Mouse (Mus musculus) kidney, embryonic 16.5 days (tissue): Measurements from ENCODE around the gene Atp1a2. TPM values are rescaled to one million over a fixed set of nuclear protein-coding genes. Genes with fewer than 3 reads are reported as not detected.

Experiments
- ATAC-seq: fragments of 200-750 bp; cut with Nextera tagmentation; 2 replicates; pipeline ENCODE4 v1.8.0; 2017; ENCODE audit warnings: moderate TSS enrichment; ENCODE audit not compliant: low FRiP score, low TSS enrichment
- H3K27ac ChIP-seq: fragments of 300-500 bp; sonication (generic); 2 replicates; pipeline ENCODE4 v1.5.1; 2014; ENCODE audit warnings: low read length
- H3K27me3 ChIP-seq: fragments of 300-500 bp; sonication (generic); 2 replicates; pipeline ENCODE4 v1.6.1; 2014; ENCODE audit warnings: low read length, control low read depth, mixed read lengths; ENCODE audit not compliant: insufficient read depth
- H3K36me3 ChIP-seq: fragments of 300-500 bp; sonication (generic); 2 replicates; pipeline ENCODE4 v1.6.1; 2014; ENCODE audit warnings: low read length, control low read depth, mixed read lengths; ENCODE audit not compliant: insufficient read depth
- H3K4me1 ChIP-seq: fragments of 300-500 bp; sonication (generic); 2 replicates; pipeline ENCODE4 v1.6.1; 2014; ENCODE audit warnings: low read length, control low read depth, mixed read lengths; ENCODE audit not compliant: insufficient read depth
- H3K4me2 ChIP-seq: fragments of 300-500 bp; sonication (generic); replicated peaks from 2 replicates; pipeline ENCODE4 v1.6.1; 2014; ENCODE audit warnings: low read depth, low read length
- H3K4me3 ChIP-seq: fragments of 300-500 bp; sonication (generic); 2 replicates; pipeline ENCODE4 v1.5.1; 2014; ENCODE audit warnings: mild to moderate bottlenecking, low read length
- H3K9ac ChIP-seq: fragments of 300-500 bp; sonication (generic); replicated peaks from 2 replicates; pipeline ENCODE4 v1.6.1; 2014; ENCODE audit warnings: low read length
- H3K9me3 ChIP-seq: fragments of 300-500 bp; sonication (generic); 2 replicates; pipeline ENCODE4 v1.6.1; 2016; ENCODE audit warnings: low read length, control low read depth
- WGBS: fragments of 180-500 bp; shearing (Covaris S2); extraction: QIAGEN DNeasy Blood & Tissue Kit; methylation state at CpG from one replicate; pipeline ENCODE4 v1.1.7; 2014; 5-methylcytosine and 5-hydroxymethylcytosine counted together
- polyA plus RNA-seq: library from polyadenylated mRNA; unstranded; fragments of >200 nt; fragmentation: Nextera tagmentation; extraction: Ambion mirVana; gene quantifications from 2 replicates; pipeline ENCODE4 v1.2.1, GENCODE M21; 2015

Atp1a2 gene
- polyA plus RNA-seq, 1 experiment from 2014 or later = 2.4 TPM

DNA sequence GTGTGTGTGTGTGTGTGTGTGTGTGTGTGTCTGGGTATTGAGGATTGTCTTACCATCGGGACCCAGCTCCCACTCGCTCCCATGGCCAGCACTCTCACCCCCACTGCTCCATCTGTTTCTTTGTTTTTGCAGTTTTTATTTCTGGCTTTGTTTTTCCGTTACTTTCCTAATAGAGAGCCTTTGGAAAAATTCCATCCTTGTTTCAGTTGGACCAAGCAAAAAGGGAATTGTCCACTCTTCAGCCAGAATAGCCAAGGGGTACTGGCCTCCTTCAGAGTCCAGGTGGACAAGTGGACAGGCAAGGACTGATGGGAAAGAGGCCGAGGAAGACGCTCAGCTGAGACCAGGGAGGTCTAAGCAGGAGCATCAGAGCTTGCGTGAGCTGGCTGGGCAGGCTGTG is 9.0 kb upstream of the Atp1a2 start:
- no peak for ATAC-seq
- H3K36me3 ChIP-seq = no peaks in the 10 kb centered on the region
- 61% methylated on average over 6 of the region's 6 CpGs for WGBS
- H3K9me3 ChIP-seq = no peaks in the 10 kb centered on the region
- no peak overlapping the region for H3K4me3 ChIP-seq
- H3K4me2 ChIP-seq = no peak overlapping the region
- H3K27ac ChIP-seq = no peak overlapping the region
- no peak overlapping the region for H3K9ac ChIP-seq
- H3K4me1 ChIP-seq = peaks cover 26% of the 10 kb centered on the region
- H3K27me3 ChIP-seq = no peaks in the 10 kb centered on the region

DNA sequence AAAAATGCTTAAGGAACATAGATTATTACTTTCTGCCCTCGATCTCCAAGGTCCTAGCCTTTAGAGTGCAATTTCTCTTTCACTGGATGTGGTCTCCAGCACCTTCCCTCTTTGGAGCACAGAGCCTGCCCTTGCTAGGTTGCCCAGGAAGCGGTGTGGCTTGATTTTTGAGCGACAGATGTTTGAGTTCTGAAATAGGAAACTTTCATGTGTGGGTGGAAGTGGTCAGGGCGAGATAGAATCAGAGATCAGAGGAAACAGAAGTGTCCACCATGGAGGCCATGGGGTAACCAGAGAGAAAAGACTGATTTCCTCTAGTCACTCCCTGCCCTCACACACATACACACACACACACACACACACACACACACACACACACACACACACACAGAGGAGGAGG is 8.3 kb upstream of the Atp1a2 start:
- no peaks in the 10 kb centered on the region for H3K36me3 ChIP-seq
- H3K4me3 ChIP-seq = no peak overlapping the region
- no peaks in the 10 kb centered on the region for H3K27me3 ChIP-seq
- no peak overlapping the region for H3K4me2 ChIP-seq
- ATAC-seq = no peak
- peaks cover 24% of the 10 kb centered on the region for H3K4me1 ChIP-seq
- 52% methylated on average over 4 of the region's 4 CpGs for WGBS
- no peak overlapping the region for H3K9ac ChIP-seq
- H3K9me3 ChIP-seq = no peaks in the 10 kb centered on the region
- no peak overlapping the region for H3K27ac ChIP-seq

DNA sequence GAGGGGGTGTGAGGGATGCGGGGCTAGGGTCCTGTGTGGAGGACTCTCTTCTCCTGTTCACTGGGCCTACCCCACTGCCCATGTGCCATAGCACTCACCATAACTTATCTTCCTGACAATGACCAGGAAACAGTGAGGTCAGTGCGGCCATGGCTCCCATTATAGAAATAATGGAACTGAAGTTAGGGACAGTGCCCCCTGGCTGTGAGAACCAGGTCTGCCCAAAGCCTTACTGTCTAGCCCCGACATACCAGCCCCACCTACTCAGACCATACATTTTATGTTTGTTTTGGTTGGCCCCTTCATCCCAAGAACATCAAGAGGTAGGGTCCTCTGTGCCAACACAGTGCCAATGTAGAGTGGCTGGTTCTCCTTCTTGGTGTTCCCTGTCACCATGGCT is 7.8 kb upstream of the Atp1a2 start:
- peaks cover 18% of the 10 kb centered on the region for H3K4me1 ChIP-seq
- H3K9ac ChIP-seq = no peak overlapping the region
- H3K27me3 ChIP-seq = no peaks in the 10 kb centered on the region
- no peak overlapping the region for H3K27ac ChIP-seq
- ATAC-seq = no peak
- no peak overlapping the region for H3K4me2 ChIP-seq
- H3K36me3 ChIP-seq = no peaks in the 10 kb centered on the region
- no peak overlapping the region for H3K4me3 ChIP-seq
- 73% methylated on average over 3 of the region's 3 CpGs for WGBS
- H3K9me3 ChIP-seq = no peaks in the 10 kb centered on the region

DNA sequence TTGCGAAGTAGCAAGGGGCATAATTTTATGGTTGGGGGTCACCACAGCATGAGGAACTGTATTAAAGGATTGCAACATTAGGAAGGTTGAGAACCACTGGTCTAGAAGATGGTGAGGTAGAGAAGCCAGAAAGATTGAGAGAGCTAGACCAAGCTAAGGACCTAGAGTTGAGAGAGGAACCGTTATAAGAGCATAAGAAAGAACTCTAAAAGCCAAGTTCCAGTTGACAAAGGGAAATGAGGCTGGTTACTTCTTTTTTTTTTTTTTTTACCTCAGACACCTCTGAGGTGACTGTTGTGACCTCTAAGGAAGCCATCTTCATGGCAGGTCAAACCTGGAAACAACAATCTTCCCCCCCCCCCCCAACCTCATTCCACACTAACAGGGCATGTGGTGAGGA is 7.3 kb upstream of the Atp1a2 start:
- Histone ChIP-seq H3K9me3 (no peaks in the 10 kb centered on the region), H3K9ac (no peak overlapping the region), H3K4me1 (peaks cover 13% of the 10 kb centered on the region), H3K36me3 (no peaks in the 10 kb centered on the region), H3K27ac (no peak overlapping the region), H3K27me3 (no peaks in the 10 kb centered on the region), H3K4me3 (no peak overlapping the region), H3K4me2 (no peak overlapping the region)
- no peak for ATAC-seq
- 85% methylated on average over 2 of the region's 2 CpGs for WGBS

DNA sequence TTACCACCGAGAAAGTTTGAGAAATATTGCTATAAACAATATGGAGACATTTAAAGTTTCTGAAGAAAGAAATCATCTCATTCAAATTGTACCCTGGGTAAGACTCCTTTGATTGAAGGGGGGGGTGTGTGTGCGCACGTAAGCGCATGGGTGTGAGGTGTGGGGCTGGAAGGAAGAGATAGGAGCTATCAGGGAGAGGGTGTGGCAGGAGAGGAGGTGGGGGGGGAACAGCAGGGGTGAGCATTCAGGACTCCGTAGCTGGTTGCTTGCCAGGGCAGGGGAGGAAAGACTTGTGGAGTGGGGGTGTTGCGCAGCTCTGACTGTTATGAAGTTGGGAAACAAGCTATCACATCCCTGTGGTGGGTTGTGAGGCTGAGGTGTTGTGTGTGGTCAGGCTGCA is 6.6 kb upstream of the Atp1a2 start:
- no peaks in the 10 kb centered on the region for H3K9me3 ChIP-seq
- H3K36me3 ChIP-seq = no peaks in the 10 kb centered on the region
- no peak for ATAC-seq
- peaks cover 8% of the 10 kb centered on the region; the same call in 1 of the 2 replicates for H3K4me1 ChIP-seq
- 78% methylated on average over 6 of the region's 6 CpGs for WGBS
- H3K4me2 ChIP-seq = no peak overlapping the region
- no peak overlapping the region for H3K27ac ChIP-seq
- H3K9ac ChIP-seq = no peak overlapping the region
- H3K4me3 ChIP-seq = no peak overlapping the region
- H3K27me3 ChIP-seq = no peaks in the 10 kb centered on the region

DNA sequence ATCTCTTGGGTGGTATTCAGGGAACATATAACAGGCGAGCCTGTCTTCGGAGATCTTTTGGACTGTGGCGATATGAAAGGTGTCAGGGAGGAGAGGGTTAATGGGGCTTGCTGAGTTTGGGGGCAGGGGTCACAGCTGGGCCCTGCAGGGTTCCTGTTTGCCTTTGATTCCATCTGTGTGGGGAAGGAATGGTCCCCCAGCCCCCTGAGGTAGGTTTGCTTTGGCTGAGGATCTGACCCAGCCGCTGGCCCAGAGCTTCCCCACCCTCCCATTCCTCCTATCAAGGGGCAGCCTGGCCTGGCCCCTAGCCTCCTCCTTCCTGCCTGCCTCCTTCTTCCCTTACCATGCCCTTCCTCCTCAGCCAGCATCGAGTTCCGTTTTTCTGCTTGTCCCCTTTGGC is 5.0 kb upstream of the Atp1a2 start:
- peaks cover 11% of the 10 kb centered on the region for H3K4me1 ChIP-seq
- H3K9ac ChIP-seq = no peak overlapping the region
- 22% methylated on average over 6 of the region's 6 CpGs for WGBS
- H3K4me2 ChIP-seq = no peak overlapping the region
- H3K27me3 ChIP-seq = no peaks in the 10 kb centered on the region
- H3K36me3 ChIP-seq = no peaks in the 10 kb centered on the region
- no peak; the same call in 1 of the 2 replicates for ATAC-seq
- H3K9me3 ChIP-seq = no peaks in the 10 kb centered on the region
- no peak overlapping the region for H3K4me3 ChIP-seq
- H3K27ac ChIP-seq = no peak overlapping the region

DNA sequence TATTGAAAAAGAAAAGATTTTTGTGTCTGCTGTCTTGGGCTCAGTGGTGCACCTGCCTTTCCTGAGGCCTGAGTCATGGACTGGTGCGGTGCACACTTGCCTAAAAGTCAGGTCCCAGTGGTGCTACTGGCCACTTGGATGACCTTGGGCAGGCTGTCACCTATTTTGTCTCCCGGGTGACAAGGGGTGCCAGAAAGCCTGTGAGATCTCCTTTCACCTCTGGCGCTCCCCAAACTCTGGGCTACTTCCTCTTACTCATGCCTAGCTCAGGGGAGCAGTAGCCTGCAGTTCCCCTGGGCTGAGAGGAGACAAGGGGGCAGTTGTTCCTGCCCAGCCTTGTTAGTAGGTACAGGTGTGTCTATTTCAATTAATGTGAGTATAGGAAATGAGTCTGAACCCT is 4.4 kb upstream of the Atp1a2 start:
- WGBS = 62% methylated on average over 3 of the region's 3 CpGs
- Histone ChIP-seq H3K9ac (no peak overlapping the region), H3K27me3 (no peaks in the 10 kb centered on the region), H3K4me3 (no peak overlapping the region), H3K9me3 (no peaks in the 10 kb centered on the region), H3K36me3 (no peaks in the 10 kb centered on the region), H3K4me2 (no peak overlapping the region), H3K27ac (no peak overlapping the region), H3K4me1 (peaks cover 16% of the 10 kb centered on the region)
- no peak for ATAC-seq

DNA sequence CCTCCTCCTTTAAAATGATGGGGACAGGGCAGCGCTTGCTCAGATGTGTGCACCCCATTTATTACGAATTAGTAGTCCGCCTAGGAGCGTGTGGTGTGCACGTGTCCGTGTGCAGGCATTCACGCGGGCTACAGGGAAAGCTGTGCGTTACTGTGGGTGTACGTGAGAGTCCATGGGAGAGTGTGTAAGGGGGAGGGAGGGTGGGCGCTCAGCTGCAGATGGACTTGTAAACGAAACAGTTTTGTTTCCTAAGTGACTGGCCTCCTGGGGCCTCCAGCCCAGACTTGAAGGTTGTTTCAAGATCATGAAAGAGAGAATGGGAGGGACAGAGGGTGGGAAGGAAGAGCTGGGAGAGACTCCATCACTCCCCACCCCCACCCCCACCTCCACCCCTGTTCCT is 3.3 kb upstream of the Atp1a2 start:
- no peaks in the 10 kb centered on the region for H3K27me3 ChIP-seq
- H3K4me2 ChIP-seq = no peak overlapping the region
- H3K4me1 ChIP-seq = peaks cover 27% of the 10 kb centered on the region
- 42% methylated on average over 12 of the region's 12 CpGs for WGBS
- no peaks in the 10 kb centered on the region for H3K36me3 ChIP-seq
- H3K4me3 ChIP-seq = no peak overlapping the region
- no peak for ATAC-seq
- H3K27ac ChIP-seq = no peak overlapping the region
- H3K9ac ChIP-seq = no peak overlapping the region
- H3K9me3 ChIP-seq = no peaks in the 10 kb centered on the region

DNA sequence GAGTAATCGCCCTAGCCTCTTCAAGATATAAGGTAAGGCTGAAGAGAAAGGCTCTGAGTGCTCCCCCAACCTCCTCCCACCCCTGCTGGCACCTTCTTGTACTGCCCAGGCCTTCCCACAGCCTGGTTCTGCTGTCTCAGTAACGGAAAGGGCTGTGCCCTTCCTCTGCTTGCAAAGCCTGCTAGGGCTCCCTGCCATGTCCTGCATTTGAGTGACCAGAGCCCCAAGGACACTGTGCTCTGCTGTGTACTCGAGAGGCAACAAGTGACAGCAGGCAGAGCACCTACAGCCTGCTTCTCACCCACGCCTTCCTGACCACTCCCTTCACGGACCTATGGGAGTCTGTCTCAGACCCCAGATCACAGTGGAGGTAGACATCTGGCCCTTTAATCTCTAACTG is 2.4 kb upstream of the Atp1a2 start:
- Histone ChIP-seq H3K4me1 (peaks cover 35% of the 10 kb centered on the region), H3K4me3 (no peak overlapping the region), H3K36me3 (no peaks in the 10 kb centered on the region), H3K9me3 (no peaks in the 10 kb centered on the region), H3K27ac (no peak overlapping the region), H3K4me2 (no peak overlapping the region), H3K27me3 (no peaks in the 10 kb centered on the region), H3K9ac (no peak overlapping the region)
- ATAC-seq = no peak
- WGBS = 73% methylated on average over 5 of the region's 5 CpGs

DNA sequence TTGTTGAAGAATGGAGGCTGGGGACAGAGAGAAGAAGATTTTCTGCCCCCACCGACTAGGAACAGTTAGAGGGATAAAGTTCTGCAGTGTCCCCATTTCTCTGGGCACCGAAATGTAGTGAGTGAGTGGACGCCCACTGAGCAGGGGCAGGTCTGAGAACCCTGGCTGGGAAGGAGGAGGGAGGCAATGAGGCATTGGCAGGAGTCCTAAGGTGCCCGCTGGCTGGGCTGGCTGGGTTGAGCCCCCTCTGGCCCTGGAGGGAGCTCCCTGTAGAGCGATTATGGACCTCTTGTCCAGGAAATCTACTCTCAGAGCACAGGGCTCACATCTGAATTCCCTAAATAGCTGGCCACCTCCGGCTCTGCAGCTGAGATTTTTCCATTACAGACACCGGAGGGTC is 1.7 kb upstream of the Atp1a2 start:
- 64% methylated on average over 7 of the region's 7 CpGs for WGBS
- Histone ChIP-seq H3K27ac (no peak overlapping the region), H3K4me1 (peaks cover 35% of the 10 kb centered on the region)

More for the DNA sequence above, 1.7 kb upstream of the Atp1a2 start:
- Histone ChIP-seq H3K9me3 (no peaks in the 10 kb centered on the region), H3K36me3 (no peaks in the 10 kb centered on the region), H3K4me2 (no peak overlapping the region), H3K27me3 (no peaks in the 10 kb centered on the region), H3K9ac (no peak overlapping the region), H3K4me3 (no peak overlapping the region)
- no peak for ATAC-seq
